Mouse (Mus musculus): ENCODE measurements around the gene Sh3bp2. TPM values are rescaled to one million over a fixed set of nuclear protein-coding genes. Genes with fewer than 3 reads are reported as not detected.

Gene Sh3bp2
- polyA plus RNA-seq, 1 experiment, result 33.8 TPM

DNA sequence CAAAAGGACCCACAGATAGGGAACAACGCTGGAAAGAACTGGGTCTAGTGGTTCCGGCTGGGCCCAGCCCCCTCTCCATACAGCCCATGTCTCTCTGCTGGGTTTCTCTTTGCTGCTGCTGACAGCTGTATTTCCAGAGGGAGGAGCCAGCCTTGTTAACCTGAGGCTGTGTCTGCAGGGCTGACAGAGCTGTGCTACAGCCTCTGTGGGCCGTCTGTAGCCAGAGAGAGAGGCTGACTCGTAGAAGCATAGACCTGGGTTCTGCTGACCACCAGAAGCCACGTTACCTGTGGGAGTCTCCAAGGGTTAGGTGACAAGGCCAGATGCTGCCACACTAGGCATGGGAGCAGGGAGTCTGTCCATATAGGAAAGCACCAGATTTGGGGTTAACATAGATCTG is 7.4 kb downstream of the Sh3bp2 start:
- H3K4me1 ChIP-seq (replicated peaks; ENCODE audit: control insufficient read depth, insufficient read depth, low read length), result peaks cover 35% of the 10 kb centered on the region
- no peaks in the 10 kb centered on the region for H3K27me3 ChIP-seq (ENCODE audit: control insufficient read depth, insufficient read depth, low read length)
- H3K4me3 ChIP-seq (ENCODE audit: control insufficient read depth, insufficient read depth, low read length), result no peak overlapping the region
- DNase-seq, result no peak
- no peaks in the 10 kb centered on the region for H3K36me3 ChIP-seq (ENCODE audit: control insufficient read depth, insufficient read depth, low read length)
- TF ChIP-seq POLR2A (IDR thresholded peaks at IDR 0.05; ENCODE audit: control insufficient read depth, extremely low read depth, insufficient read depth, low read length, poor library complexity) (no peak), CTCF (IDR thresholded peaks at IDR 0.05; ENCODE audit: borderline replicate concordance, control insufficient read depth, extremely low read depth, insufficient read depth, low read length, poor library complexity) (no peak)
- 83% methylated on average over 5 of the region's 5 CpGs for WGBS
- no peak overlapping the region for H3K27ac ChIP-seq (ENCODE audit: control insufficient read depth, insufficient read depth, low read length)

DNA sequence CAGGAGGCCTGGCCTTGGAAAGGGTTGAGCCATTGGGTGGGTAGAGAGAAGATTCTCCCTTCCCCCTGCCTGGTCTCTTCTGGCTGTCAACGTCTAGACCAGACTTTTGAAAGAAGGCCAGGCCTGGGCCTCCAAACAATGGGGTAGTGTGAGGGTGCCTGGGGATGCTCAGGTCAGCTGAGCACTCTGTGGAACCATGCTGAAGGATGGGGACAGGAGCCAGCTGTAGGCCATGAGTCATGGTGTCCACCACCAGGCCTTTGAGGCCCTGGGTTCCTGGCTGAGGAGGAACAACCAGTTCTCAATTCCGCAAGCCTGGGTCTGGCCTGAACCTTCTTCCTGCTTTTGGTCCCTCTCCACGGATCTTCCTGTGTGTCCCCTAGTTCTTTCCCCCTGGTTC is 8.2 kb downstream of the Sh3bp2 start:
- no peak for TF ChIP-seq CTCF (IDR thresholded peaks at IDR 0.05; ENCODE audit: borderline replicate concordance, control insufficient read depth, extremely low read depth, insufficient read depth, low read length, poor library complexity)
- no peak overlapping the region for H3K4me3 ChIP-seq (ENCODE audit: control insufficient read depth, insufficient read depth, low read length)
- H3K27ac ChIP-seq (ENCODE audit: control insufficient read depth, insufficient read depth, low read length), result no peak overlapping the region
- 78% methylated on average over 3 of the region's 3 CpGs for WGBS
- H3K27me3 ChIP-seq (ENCODE audit: control insufficient read depth, insufficient read depth, low read length), result no peaks in the 10 kb centered on the region
- peaks cover 38% of the 10 kb centered on the region for H3K4me1 ChIP-seq (replicated peaks; ENCODE audit: control insufficient read depth, insufficient read depth, low read length)
- H3K36me3 ChIP-seq (ENCODE audit: control insufficient read depth, insufficient read depth, low read length), result no peaks in the 10 kb centered on the region
- DNase-seq, result no peak

DNA sequence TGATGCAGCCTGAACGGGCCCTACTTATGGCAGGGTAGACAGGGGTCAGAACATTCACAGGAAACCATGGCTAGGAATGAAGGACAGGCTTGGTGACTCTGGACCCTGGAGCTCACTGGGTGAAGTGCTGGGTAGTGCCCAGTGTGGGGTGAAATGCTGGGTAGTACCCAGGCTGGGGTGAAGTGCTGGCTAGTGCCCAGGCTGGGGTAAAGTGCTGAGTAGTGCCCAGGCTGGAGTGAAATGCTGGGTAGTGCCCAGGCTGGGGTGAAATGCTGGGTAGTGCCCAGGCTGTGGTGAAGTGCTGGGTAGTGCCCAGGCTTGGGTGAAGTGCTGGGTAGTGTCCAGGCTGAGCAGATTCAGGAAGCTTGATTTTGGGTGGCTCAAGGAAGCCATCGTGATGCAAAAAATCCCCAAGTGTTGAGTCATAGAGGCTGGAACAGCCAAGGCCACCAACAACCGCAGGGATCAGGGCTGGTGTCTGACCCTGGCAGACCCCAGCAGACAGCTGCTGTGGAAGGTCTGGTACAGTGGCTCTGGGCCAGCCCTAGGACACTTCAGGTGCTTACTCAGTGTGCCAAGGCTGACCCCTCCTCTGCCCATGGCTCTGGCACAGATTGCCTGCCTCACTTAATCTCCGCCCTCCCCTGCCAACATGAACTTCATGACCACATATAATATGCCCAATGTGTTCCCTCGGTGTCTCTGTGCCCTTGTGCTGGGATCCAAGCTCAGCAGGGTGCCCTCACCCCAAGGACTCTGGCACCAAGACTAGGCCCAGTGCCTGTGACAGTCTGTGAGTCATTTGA is 9.3 kb downstream of the Sh3bp2 start:
- H3K4me1 ChIP-seq (replicated peaks; ENCODE audit: control insufficient read depth, insufficient read depth, low read length), result peaks cover 42% of the 10 kb centered on the region
- no peaks in the 10 kb centered on the region for H3K27me3 ChIP-seq (ENCODE audit: control insufficient read depth, insufficient read depth, low read length)
- no peak overlapping the region for H3K4me3 ChIP-seq (ENCODE audit: control insufficient read depth, insufficient read depth, low read length)
- WGBS, result 88% methylated on average over 5 of the region's 5 CpGs
- H3K36me3 ChIP-seq (ENCODE audit: control insufficient read depth, insufficient read depth, low read length), result no peaks in the 10 kb centered on the region
- no peak overlapping the region for H3K27ac ChIP-seq (ENCODE audit: control insufficient read depth, insufficient read depth, low read length)
- no peak for DNase-seq
- TF ChIP-seq POLR2A (IDR thresholded peaks at IDR 0.05; ENCODE audit: control insufficient read depth, extremely low read depth, insufficient read depth, low read length, poor library complexity), result no peak
- no peak for TF ChIP-seq CTCF (IDR thresholded peaks at IDR 0.05; ENCODE audit: borderline replicate concordance, control insufficient read depth, extremely low read depth, insufficient read depth, low read length, poor library complexity)

DNA sequence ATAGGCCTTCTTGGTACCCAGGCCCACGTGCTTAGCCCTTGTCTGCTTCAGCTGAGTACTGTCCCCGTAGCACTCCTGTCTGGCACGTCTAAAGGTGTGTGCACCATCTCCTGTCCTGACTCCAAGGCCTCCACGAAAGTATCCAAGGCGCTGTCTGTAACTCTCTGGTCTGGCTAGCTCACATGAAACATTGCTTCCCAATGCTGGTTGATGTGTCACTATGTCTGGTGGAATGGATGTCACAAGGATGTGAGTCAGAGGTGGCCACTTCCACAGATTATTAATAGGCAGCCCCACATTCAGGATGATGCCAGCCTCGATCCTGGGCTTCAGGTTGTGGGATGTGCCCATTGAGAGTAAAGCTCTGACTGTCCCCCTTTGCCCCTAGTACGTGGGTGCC is 10.2 kb downstream of the Sh3bp2 start:
- Histone ChIP-seq H3K36me3 (ENCODE audit: control insufficient read depth, insufficient read depth, low read length) (no peaks in the 10 kb centered on the region), H3K4me3 (ENCODE audit: control insufficient read depth, insufficient read depth, low read length) (no peak overlapping the region), H3K27ac (ENCODE audit: control insufficient read depth, insufficient read depth, low read length) (no peak overlapping the region), H3K4me1 (replicated peaks; ENCODE audit: control insufficient read depth, insufficient read depth, low read length) (peaks cover 36% of the 10 kb centered on the region), H3K27me3 (ENCODE audit: control insufficient read depth, insufficient read depth, low read length) (no peaks in the 10 kb centered on the region)
- TF ChIP-seq POLR2A (IDR thresholded peaks at IDR 0.05; ENCODE audit: control insufficient read depth, extremely low read depth, insufficient read depth, low read length, poor library complexity), result no peak
- DNase-seq, result no peak
- WGBS, result 95% methylated on average over 7 of the region's 7 CpGs

DNA sequence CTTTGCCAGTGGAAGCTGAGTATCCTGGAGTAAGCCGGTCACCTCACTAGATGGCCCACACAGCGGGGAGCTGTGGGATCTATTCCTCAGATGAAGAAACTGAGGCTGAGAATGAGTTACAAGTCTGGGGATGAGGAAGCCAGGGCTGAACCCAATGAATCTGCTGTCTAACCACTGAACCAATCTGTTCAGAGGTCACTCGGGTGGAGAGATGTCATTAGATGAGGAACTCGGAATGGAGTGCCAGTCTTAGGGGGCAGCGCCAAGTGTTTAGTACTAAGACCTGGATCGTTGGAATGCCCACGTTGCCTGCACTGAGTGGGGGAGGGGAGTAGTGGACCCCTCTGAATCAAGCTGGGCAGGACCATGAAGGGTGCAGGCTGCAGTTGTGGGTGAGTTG is 12.4 kb downstream of the Sh3bp2 start:
- peaks cover 30% of the 10 kb centered on the region for H3K4me1 ChIP-seq (replicated peaks; ENCODE audit: control insufficient read depth, insufficient read depth, low read length)
- no peak for TF ChIP-seq POLR2A (IDR thresholded peaks at IDR 0.05; ENCODE audit: control insufficient read depth, extremely low read depth, insufficient read depth, low read length, poor library complexity)
- H3K36me3 ChIP-seq (ENCODE audit: control insufficient read depth, insufficient read depth, low read length), result no peaks in the 10 kb centered on the region
- 56% methylated on average over 7 of the region's 7 CpGs for WGBS
- no peak for DNase-seq
- H3K27me3 ChIP-seq (ENCODE audit: control insufficient read depth, insufficient read depth, low read length), result no peaks in the 10 kb centered on the region
- H3K4me3 ChIP-seq (ENCODE audit: control insufficient read depth, insufficient read depth, low read length), result no peak overlapping the region
- H3K27ac ChIP-seq (ENCODE audit: control insufficient read depth, insufficient read depth, low read length), result no peak overlapping the region

DNA sequence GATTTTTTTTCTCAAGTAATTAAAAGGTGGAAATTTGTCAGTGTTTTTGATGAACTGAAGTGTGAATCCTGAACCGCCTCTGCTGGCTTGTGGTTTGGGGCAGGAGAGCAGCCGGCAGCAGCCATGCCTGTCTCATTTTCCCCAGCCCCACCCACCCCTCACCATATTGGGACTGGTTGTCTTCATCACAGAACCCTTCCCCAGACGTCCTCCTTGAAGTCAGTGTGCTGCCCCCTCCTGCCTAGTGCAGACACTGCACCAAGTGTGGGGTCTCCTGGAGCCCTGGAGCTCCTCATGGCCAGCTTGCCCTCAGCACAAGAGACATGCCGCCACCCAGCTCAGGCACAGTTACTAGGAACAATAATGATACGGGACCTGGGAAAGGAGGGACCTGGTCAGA is 12.9 kb downstream of the Sh3bp2 start:
- Histone ChIP-seq H3K27me3 (ENCODE audit: control insufficient read depth, insufficient read depth, low read length) (no peaks in the 10 kb centered on the region), H3K4me1 (replicated peaks; ENCODE audit: control insufficient read depth, insufficient read depth, low read length) (peaks cover 33% of the 10 kb centered on the region), H3K27ac (ENCODE audit: control insufficient read depth, insufficient read depth, low read length) (no peak overlapping the region), H3K4me3 (ENCODE audit: control insufficient read depth, insufficient read depth, low read length) (no peak overlapping the region), H3K36me3 (ENCODE audit: control insufficient read depth, insufficient read depth, low read length) (no peaks in the 10 kb centered on the region)
- peak; percentile 82 for DNase-seq
- WGBS, result 31% methylated on average over 5 of the region's 5 CpGs
- TF ChIP-seq POLR2A (IDR thresholded peaks at IDR 0.05; ENCODE audit: control insufficient read depth, extremely low read depth, insufficient read depth, low read length, poor library complexity), result no peak
- TF ChIP-seq CTCF (IDR thresholded peaks at IDR 0.05; ENCODE audit: borderline replicate concordance, control insufficient read depth, extremely low read depth, insufficient read depth, low read length, poor library complexity), result peak; percentile 71; the same call in 1 of the 2 replicates

DNA sequence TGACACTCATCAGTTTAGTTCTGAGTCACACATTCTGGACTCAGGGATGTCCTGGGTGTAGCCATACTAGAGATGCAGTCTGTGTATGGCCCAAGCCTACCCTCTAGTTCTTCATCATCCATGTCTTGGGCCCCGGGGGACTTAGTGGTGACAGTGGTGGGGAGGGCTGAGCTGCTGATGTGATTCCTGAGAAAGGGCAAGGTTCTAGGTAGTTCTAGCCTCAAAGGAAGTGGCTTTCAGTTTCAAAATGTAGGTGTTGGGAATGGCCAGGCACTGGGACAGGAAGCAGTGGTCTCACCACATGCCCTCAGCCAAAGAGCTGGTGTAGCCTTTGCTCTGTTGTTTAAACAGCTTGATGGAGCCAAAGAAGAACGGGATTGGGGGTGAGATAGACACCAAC is 13.5 kb downstream of the Sh3bp2 start:
- H3K27me3 ChIP-seq (ENCODE audit: control insufficient read depth, insufficient read depth, low read length), result no peaks in the 10 kb centered on the region
- no peak for DNase-seq
- WGBS, result 15% methylated on average over 2 of the region's 2 CpGs
- no peaks in the 10 kb centered on the region for H3K36me3 ChIP-seq (ENCODE audit: control insufficient read depth, insufficient read depth, low read length)
- H3K27ac ChIP-seq (ENCODE audit: control insufficient read depth, insufficient read depth, low read length), result no peak overlapping the region
- no peak for TF ChIP-seq POLR2A (IDR thresholded peaks at IDR 0.05; ENCODE audit: control insufficient read depth, extremely low read depth, insufficient read depth, low read length, poor library complexity)
- TF ChIP-seq CTCF (IDR thresholded peaks at IDR 0.05; ENCODE audit: borderline replicate concordance, control insufficient read depth, extremely low read depth, insufficient read depth, low read length, poor library complexity), result no peak
- H3K4me1 ChIP-seq (replicated peaks; ENCODE audit: control insufficient read depth, insufficient read depth, low read length), result peaks cover 32% of the 10 kb centered on the region
- no peak overlapping the region for H3K4me3 ChIP-seq (ENCODE audit: control insufficient read depth, insufficient read depth, low read length)

Data from thymus, adult 2 months (tissue).